Mouse (Mus musculus): ENCODE results near the gene Plin4. TPM values are rescaled to one million over a fixed set of nuclear protein-coding genes. Genes with fewer than 3 reads are reported as not detected.
"Not testable (repeated sequence)": the region's sequence is repeated elsewhere in the genome, so short reads cannot be mapped to it uniquely, and the experiment has no call there.

Plin4 gene
- total RNA-seq, 4 experiments from 2014 or later: 45.4 to 191 (median 87.0) TPM

- no peak for DNase-seq
Observed at GRCm38 (mm10) chr17:56100811-56101210, 8.8 kb downstream of the Plin4 start.

DNA sequence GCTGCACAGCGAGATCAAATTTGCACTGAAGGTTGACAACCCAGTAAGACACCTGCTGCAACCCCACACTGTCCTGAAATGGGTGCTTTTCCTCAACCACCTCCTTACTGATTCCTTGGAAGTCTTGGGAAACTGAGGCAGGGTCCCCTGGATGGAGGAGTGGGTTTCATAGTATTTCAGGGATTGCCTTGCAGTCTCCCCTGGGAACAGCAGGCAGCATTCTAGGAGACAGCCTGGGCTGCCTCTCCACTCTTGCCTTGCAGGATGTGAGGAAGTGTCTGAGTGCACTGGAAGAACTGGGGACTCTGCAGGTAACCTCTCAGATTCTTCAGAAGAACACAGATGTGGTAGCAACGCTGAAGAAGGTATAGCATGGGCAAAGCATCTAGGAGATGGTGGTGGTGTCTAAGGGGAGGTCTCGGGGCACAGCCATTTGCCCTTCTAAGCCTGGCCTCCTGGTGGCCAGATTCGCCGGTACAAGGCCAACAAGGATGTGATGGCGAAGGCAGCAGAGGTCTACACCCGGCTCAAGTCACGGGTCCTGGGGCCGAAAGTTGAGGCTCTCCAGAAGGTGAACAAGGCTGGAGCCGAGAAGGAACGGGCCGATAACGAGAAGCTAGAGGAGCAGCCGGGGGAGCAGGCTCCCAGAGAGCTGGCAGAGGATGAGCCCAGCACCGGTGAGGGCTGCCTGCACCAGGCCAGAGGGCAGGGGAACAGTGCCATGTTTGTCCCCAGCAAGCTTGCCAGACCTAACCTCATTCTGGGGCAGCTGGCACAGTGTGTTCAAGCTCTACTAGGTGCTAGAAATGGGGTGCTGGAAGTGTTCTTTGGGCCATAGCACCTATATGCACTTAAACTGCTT, 10.7 kb downstream of the Plin4 start:
- no peak for DNase-seq

DNA sequence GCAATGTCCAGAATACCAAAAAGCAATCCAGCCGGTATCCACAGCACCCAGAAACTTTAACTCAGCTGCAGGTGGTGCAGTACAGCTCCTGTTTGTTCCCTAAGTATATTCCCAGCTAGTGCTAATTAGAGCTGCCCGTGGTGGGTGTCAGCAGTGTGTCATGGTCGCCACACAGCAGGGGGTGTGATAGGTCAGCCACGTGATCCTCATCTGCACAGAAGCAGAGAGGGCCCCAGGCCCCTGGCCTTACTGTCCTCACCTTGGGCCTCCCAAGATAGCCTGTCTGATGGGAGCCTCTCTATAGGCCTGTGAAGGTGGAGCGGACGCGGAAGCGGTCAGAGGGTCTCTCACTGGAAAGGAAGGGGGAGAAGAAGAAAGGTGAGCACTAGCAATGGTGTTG, 11.4 kb downstream of the Plin4 start:
- DNase-seq: no peak

GRCm38 (mm10) chr17:56096883-56097282, 12.7 kb downstream of the Plin4 start:
- no peak for DNase-seq

DNA sequence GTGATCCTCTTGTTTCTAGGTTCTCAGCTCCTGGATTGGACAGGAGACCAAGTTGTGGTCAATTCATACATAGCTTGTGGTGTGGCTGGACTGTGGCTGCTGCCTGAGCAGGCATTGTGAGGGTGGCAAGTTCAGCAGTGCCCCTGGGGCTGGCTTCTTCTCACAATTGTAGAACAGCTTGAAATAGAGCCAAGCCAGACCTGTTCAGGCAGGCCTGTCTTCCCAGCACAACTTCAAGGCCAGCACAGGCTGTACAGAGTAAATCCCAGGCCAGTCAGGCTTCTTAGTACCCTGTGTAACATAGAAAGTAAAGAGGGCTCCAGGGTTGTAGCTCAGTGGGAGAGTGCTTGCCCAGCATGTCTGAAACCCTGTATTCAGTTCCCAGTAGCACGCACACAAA, 16.8 kb downstream of the Plin4 start:
- no peak for DNase-seq

DNA sequence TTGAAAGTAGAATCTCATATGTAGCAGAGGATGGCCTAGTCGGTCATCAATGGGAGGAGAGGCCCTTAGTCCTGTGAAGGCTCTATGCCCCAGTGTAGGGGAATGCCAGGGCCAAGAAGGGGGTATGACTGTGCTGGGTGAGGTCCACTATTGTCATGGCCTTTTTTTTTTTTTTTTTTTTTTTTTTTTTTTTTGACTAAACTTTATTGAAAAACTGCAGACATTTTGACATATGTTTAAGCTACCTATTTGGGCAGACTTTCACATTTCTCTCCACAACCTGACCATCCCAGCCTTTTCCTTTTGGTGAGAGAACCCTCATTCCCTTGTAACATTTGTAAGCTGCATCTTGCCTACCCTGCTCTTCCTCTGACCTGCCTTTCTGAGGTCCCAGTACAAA, 17.3 kb downstream of the Plin4 start:
- no peak for DNase-seq

DNA sequence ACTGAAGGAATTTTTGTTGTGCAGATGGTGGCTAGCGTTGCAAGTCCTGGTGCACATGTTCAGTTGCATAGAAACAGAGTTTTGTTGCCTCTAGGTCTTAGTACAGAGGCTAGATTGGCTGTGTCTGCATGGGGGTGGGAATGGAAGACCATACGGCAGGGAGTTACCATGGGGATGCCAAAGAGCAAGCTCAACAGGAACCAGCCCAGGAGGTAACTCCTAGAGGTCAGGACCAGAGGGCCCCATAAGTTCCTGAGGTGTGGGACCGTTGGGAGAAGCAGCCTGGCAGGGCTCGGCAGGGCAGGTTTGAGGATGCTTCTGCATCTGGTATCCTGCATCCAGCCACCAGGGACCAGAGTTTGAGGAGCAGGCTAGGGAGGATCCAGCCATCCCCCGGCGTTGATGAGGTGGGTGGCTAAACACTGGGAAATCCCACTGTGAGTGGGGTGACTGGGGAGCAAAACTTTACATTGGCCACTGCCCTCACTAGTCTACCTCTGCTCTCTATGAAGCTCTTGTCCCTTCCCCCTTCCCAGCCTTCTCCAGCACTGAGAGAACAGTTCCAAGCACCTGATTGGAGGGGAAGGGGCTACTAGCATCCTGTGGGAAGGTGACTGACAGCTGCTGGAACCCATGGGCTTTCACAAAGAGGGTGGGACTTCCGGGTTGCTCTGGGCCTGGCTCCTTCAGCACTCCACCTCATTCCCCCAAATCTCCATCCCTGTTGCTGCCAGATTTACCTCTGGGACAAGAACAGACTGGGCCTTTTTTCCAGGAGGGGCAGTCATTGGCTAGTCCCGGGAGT, 28.6 kb downstream of the Plin4 start:
- no peak for DNase-seq

- no peak for DNase-seq
Observed at GRCm38 (mm10) chr17:56079921-56080320, 29.7 kb downstream of the Plin4 start.

DNA sequence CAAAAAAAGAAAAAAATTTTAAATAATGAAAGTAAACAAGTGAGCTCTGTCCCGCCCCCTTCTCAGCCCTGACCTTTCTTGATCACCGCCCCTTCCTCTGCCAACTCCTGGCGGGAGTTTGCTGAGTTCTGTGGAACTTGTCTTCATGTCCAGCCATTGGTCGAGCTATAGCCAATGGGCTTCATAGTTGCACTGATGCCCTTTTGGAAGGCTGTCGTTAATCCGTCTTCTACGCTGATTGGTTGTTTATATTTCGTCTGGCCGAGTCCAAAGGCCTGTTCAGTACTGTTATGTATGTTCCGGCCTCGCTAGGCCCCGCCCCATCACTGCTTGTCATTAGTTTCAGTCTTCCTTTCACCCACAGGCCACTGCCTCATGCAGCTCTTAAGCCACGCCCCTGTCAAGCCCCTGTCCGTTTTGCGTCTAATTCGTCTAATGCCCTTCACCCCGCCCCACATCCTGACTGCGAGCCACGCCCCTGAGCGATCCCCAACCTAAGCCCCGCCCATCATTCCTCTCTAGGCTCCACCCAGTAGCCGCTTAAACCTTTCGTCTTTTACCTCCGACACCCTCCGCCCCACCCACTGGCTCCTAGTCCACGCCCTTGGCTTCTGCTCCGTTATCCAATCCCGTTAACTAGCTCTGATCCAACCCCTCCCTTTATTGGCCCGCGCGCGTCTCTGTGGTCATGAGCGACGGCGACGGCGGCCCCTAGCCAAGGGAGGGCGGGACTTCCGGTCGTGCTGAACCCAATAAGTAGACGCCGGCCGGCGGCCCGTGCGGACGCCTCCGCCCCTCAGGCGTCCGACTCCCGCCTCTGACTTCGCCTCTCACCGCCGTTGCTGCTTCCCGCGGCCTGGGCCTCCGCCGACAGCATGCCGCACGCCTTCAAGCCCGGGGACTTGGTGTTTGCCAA, 30.5 kb downstream of the Plin4 start, which contains the start of gene Hdgfl2:
Hdgfl2 (plus strand) TSS at position 755 of the 916 bp plus-strand sequence.
- peak; percentile 100 for DNase-seq

- DNase-seq: peak; percentile 52
Observed at GRCm38 (mm10) chr17:56078361-56078760, 31.2 kb downstream of the Plin4 start.

GRCm38 (mm10) chr17:56077523-56077922, 32.1 kb downstream of the Plin4 start:
- no peak for DNase-seq

- peak; percentile 95 for DNase-seq
Observed at GRCm38 (mm10) chr17:56074827-56075208, 34.8 kb downstream of the Plin4 start, which contains the start of gene Ubxn6. Gene Ubxn6 (minus strand): TSS chr17:56075028.

DNA sequence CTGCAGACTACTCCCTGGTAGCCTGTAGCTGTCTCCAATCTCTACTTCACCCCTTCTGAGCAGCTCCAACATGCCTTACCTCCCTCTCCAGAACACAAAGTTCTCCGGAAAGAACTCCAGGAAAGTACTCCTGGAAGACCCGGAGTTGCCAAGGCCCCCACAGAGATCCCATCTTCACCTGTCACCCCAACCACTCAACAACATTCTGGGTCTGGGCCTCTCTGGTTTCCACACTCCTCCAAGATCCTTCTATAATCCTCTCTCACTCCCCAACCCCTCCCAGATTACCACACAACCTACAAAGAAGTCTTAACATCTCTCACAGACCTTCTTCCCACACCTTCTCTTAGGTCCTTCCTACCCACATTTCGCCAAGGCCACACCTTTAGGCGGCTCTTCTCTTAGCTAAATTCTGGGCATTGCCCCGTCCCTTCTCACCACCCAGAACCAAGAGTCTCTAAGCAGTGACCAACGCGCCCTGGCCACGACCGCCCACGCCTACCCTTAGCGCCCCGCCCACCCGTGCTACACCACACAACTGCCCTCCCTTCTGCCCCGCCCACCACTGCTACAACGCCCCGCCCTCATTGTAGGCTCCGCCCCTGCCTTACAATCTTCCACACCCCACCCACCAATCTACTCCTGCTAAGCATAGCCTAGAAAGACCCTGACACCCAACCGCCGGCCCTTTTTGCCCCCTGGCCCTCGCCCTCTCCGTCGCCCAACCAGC, 35.3 kb downstream of the Plin4 start:
- DNase-seq: peak; percentile 86

- no peak for DNase-seq
Observed at GRCm38 (mm10) chr17:56072243-56072642, 37.4 kb downstream of the Plin4 start.

DNA sequence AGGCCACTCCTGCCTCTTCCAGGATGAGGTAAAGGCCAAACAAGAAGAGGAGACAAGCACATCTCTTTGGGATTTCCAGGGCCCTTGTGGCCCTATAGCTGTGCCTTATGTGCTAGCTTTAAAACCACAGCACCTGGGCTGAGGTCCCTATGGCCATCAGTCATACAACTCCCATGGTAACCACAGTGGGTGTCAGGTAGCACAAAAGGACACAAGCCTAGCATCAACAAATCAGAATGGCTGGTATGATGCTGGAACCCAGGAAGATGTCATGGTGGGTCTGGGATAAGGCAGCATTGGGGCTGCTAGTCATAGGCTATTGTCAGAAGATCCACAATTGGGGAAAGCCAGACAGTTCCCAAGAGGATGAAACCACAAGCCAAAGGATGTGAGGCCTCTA, 38.5 kb downstream of the Plin4 start:
- DNase-seq: no peak

GRCm38 (mm10) chr17:56069066-56069465, 40.5 kb downstream of the Plin4 start:
- DNase-seq: no peak

GRCm38 (mm10) chr17:56066451-56066850, 43.2 kb downstream of the Plin4 start:
- DNase-seq: no peak

DNA sequence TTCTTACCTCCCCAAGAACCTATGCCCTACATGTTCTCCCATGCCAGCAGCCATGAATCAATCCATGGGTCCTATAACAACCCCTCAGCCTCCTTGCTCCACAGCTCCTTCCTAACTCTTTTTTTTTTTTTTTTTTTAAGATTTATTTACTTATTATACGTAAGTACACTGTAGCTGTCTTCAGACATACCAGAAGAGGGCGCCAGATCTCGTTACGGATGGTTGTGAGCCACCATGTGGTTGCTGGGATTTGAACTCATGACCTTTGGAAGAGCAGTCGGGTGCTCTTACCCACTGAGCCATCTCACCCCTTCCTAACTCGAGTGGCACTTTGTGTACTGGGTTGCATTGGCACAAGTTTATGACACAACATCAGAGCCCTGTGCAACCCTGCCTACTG, 43.9 kb downstream of the Plin4 start:
- DNase-seq: not testable (repeated sequence)

DNA sequence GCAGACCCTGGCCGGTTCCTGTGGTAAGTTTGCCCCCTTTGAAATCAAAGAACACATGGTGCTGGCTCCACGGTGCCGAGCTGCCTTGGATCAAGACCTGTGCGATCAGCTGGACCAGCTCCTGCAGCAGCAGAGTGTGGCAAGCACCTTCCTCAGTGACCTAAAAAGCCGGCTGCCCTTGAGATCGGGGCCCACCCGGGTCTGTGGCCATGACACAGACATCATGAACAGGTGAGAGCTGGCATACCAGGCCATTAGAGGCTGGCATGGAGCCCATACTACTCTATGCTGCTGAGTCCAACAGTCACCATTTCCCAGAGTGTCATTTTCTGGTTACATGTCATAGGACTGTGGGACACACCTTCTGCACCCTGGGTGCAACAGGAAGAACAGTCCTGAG, 47.5 kb downstream of the Plin4 start:
- DNase-seq: no peak

- no peak for DNase-seq
Observed at GRCm38 (mm10) chr17:56057381-56058120, 52.1 kb downstream of the Plin4 start.

Data from adrenal gland, adult 8-10 months (tissue).